Mouse (Mus musculus): ENCODE results near the gene 4921536K21Rik.

Gene 4921536K21Rik

DNA sequence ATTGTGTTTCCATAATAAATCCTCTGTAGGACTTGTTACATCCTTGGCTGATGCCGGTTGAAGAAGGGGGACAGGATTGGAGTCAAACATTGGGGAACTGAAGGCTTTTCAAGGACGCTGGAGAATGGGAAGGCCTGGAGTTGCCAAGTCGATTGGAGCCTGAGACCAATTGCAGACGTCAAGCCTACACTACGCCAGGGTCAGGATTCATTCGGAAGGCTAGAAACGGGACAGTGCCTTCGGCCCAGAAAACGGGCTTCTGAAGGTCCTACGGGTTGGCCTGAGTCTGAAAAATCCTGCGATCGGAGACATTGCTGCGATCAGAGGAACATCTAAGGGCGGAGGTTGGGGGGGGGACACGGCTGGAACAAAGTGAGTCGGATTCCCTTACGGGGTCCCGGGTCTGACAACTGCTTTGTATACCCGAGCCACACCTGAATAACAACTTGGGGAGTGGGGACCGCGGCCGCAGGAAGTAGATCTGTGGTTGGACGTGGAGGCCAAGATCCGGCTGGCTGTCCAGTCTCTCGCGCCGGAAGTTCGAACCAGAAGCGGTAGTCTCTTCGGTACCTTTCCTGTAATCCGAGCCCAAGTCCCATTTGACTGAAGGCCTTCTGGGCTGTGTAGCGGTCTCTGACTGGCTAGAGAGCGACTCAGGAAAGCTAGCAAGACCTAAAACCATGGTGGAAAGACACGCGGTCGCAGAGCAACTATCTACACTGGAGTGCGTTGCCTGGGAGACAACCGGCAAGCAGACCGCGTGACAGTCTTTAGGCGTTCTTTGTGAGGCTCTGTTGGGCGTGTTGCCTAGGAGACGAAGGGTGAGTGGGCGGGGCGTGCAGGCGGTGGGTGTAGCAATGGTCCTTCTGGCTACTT is at the start of gene 4921536K21Rik, which contains the start of gene Dusp18:
Gene 4921536K21Rik (minus strand): TSS at position 693 of the 876 bp plus-strand sequence.
Gene Dusp18 (plus strand): TSS at position 835 of the 876 bp plus-strand sequence.
- DNase-seq (ENCODE audit: low spot score in 2 of 2), result peak; percentile 95

DNA sequence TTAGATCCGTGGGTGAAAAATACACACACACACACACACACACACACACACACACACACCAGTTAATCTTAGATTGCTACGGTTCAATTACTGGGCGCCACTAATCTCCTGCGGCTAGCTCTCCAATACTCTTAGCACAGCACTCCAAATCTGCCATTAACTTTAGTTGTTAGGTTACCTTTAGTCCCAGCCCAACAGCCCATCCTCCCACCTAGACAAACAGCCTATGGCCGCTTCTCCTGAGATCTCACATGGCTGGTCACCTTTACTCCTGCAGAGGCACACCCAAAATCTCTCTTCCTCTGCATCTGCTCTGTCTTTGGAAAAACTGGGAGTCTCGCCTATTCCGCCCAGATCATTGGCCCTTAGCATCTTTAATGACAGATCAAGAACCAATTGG is 46.5 kb upstream of the 4921536K21Rik start:
- DNase-seq (ENCODE audit: low spot score in 2 of 2), result no peak

DNA sequence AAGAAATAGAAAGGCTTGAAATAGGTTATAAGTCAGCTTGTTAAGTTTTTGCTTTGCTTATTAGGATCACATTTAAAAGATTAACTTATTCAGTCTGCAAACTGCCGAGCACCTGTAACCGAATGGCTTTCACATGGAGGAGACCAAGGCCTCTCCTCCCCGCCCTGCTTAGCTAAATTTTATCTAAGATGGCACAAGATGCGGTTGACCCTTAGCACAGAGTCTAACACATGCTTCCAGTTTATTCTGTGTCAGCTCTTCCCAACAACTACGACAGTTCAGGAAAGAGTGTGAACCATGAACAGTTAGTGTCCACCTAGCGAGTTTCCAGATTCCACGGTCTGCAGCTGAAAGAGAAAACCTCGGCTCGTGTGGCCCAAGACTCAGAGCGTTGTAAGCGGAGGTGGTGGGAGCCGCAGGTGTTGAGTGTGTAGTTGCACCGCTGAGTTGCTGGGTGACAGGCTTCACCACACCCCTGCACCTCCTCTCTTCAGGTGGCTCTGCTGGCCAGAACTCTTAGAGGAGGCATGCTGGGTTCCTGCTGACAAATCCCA is 42.5 kb upstream of the 4921536K21Rik start:
- no peak for DNase-seq (ENCODE audit: low spot score in 2 of 2)

DNA sequence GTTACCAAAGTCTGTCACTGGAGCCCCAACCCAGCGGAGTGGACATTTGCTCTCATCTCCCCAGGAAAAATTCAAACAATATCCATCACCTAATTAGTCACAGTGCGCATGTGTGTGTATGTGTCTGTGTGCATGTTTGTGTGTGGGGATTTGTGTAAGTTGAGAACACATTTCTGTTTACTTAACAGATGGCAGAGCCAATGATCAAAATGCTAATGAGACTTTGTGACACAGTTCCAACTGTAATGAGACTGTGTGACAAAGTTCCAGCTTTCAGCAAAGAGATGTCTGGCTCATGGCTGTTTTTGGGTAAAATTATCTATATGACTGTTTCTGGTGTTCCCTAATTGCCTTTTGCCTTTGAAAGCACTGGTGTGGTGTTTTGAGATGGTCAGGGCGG is 41.4 kb upstream of the 4921536K21Rik start:
- no peak for DNase-seq (ENCODE audit: low spot score in 2 of 2)

DNA sequence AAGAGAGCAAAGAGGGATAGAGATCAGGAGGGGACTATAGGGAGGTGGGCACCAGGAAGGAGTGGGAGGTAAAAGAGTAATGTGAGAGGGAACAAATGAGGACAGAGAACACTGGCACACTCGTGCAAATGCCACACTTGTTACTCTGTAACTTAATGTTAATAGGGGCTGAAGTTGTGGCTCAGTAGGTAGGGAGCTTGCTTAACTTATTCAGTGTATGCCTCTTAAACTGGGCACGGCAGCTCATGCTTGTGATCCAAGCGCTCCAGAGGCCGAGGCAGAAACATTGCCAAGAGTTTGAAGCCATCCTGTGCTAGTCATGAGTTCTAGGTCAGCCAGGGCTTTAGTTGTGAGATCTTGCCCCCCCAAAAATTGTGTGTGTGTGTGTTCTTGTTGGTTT is 40.2 kb upstream of the 4921536K21Rik start:
- DNase-seq (ENCODE audit: low spot score in 2 of 2), result no peak

DNA sequence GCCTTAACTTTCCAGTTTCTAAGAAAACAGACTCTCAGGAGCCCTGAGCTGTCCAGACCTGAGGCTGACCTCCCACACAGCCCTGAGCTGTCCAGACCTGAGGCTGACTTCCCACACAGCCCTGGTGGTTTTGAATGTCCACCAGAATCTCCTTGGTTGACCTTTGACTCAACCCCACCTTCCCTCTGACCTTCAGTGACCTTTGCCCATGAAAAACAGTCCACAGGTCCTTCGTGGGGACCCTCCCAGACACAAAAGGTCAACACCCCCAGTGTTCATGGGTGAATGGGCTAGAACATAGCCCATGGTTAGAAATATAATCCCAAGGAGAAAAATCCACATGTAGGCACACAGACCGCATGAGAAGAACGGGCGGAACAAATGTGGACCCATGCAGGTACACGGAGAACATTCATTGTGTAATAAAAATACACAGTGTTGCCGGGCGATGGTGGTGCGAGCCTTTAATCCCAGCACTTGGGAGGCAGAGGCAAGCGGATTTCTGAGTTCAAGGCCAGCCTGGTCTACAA is 38.9 kb upstream of the 4921536K21Rik start:
- DNase-seq (ENCODE audit: low spot score in 2 of 2), result no peak

DNA sequence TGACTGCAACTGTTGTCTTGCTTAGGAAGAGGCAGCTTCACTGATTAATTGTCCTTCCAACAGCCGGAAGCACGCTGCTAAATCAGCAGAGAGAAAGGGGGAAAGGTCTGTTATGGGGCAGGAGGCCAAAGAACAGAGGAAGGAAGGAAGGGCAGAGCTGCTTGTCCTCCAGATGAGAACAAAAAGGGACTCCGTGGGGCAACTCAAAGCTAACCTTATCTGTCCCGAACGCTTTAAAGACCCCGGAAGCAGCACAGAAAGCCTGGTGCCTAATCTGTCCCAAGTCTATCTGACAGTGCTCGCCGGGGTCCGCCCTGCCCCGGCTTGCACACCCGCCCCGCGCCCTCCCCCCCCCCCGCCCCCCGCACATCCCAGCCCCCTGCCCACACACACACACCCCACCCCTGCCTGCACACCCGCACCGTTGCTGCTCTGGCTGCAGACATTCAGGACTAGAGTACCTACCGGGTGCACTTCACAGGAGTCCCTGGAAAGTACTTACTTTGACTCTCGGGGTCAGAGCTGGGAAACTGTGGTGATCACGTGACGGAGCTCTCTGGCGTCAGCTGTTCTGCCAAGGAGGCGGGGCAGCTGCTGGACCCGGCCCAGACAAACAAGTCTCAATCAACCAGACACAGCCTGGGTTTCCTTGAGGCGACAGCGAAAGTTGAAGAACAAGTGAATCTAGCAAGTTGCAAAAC is 36.8 kb upstream of the 4921536K21Rik start, which contains the start of gene Tcn2:
Gene Tcn2 (minus strand): TSS at position 649 of the 701 bp plus-strand sequence.
- DNase-seq (ENCODE audit: low spot score in 2 of 2), result peak; percentile 75 to 77

DNA sequence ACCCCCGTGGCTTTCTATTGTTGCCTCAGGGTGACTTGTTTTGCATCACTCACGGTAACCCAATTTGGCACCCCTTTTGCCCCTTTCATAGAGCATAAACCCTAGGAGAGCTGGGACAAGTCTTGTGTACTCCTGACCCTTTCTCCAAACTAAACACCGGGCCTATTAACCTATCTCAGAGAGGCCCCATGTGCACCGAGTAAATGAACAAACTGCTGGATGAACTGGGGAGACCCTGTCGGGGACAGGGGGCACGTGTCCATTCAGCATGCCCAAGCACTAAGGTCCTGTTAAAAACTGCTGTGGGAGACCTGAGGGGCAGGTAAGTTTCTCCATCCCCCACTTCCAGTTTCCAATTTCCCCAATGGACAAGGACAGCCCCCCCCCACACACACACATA is 36.0 kb upstream of the 4921536K21Rik start:
- DNase-seq (ENCODE audit: low spot score in 2 of 2), result no peak

DNA sequence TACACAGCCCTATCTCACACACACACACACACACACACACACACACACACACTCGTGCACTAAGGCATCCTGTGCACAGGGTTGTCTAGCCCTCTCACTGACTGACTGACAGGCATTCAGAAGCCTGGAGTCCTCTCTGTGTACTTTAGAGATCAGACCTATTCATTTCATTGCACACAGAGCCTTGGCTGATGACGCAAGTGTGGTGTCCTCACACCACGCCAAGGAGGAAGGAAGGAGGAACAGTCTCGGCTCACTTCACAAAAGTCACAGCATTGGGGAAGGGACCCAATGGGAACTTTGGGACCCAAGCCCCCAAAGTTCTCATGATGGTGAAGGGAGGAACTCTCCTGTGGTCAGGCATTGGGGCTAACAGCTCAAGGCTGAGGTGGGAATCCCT is 35.1 kb upstream of the 4921536K21Rik start:
- DNase-seq (ENCODE audit: low spot score in 2 of 2), result no peak

DNA sequence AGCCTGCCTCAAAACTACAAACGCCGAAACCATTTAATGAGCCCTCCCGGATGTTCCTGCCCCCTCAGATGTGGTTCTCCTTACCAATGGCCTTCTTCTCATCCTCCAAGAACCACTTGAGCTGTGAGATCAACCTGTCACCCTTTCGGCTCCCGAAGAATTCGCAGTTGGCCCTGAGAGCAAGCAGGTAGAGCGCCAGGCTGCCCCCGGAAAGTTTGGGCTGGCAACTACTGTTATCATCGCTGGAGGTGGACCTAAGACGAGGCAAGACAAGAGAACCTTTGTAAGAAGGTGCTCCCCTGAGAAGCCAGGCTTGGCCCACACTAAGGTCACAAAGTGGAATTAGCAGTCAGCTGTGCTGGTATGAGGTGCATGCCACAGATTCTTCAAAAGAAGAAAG is 31.0 kb upstream of the 4921536K21Rik start:
- DNase-seq (ENCODE audit: low spot score in 2 of 2), result no peak

DNA sequence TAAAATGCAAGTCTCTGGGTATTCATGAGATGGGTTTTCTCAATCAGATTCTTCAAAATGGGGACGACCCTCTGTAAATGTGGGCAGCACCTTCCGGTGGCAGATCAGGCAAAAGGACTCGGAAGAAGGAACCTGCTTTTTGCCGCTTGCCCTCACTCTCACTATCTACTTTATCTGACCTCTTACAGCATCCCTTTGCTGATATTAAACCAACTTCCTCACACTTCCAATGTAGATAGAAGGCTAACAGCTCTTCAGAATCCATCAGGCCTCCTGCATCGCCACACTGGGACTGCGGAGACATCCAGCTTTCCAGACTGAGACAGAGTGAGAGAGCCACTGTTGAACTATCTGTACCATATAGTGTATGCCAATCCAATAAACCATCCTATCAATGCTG is 27.8 kb upstream of the 4921536K21Rik start:
- DNase-seq (ENCODE audit: low spot score in 2 of 2), result no peak

DNA sequence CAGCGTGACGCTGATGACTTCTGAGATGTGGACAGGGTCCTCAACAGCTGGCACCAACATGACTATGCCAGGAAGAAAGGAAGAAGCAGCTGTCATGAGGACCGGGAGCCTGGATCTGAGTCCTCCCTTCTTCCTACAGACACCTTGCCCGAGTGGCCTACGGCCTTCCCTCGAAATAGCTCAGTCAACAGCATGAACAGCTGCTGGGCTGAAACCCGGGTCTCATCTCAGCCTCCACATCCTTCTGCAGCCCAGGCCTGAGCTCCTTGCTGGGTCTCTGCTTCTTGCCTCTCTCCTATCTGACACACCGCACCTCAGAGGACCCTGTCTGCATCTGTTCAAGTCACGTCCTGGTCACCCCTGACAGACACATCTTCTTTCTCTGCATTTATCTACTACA is 27.2 kb upstream of the 4921536K21Rik start:
- no peak for DNase-seq (ENCODE audit: low spot score in 2 of 2)

DNA sequence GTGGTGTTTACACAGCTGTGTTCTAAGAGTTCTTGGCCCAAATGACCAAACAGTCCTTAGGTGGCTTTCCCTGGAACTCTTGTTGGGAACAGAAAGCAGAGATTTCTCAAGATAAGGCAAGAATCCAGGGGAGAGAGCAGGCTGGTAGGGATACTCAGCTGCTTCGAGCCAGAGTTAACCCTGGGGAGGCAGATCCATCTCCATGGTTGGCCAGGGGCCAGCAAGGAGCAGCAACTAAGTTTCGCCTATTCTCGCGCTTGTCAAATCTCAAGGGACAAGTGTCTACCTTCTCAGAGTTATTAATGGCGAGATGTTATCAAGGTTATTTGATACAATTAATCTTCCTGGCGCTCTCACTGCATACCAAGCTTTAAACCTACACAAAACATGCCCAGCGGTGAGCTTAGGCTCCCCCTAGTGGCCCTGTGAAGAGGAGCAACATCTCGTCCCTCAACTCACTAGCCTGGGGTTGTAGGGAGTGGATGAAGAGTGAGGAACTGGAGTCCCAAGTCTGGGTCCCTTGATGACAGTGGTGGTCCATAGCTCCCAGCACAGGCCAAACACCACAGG is 26.5 kb upstream of the 4921536K21Rik start:
- DNase-seq (ENCODE audit: low spot score in 2 of 2), result peak; percentile 26 to 50

DNA sequence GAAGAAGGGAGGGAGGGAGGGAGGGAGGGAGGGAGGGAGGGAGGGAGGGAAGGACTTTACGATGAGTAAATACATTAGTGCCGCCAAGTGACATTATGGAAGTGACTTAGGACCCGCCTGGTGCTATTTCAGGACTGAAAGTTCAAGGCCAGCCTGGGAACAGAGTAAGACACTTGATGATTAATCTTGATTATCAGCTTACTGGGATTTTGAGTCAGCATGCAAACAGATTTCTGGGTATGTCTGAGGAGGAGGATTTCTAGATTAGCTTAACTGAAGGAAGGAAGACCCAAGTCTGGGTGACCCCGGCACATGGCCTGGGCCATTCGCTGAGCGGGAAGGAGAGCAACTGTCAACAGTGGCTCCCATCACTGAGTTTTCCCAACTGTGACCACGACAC is 25.6 kb upstream of the 4921536K21Rik start:
- no peak for DNase-seq (ENCODE audit: low spot score in 2 of 2)

DNA sequence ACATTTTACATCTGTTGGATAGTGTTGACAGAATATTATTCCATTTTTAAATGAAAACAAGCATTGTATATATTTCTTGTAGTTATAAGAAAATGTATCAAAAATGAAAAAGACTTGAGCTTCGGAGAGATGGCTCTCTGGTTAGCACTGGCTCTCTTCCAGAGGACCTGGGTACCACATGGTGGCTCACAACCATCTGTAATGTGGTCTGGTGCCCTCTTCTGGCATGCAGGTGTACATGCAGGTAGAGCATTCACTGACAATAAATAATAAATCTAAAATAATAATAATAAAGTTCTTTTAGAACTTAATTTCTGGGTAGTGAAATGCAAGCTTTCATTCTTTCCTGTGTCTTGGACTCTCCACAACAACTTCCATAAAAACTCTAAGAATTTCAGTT is 23.8 kb upstream of the 4921536K21Rik start:
- DNase-seq (ENCODE audit: low spot score in 2 of 2), result peak in 1 of 2 experiments; percentile 25

DNA sequence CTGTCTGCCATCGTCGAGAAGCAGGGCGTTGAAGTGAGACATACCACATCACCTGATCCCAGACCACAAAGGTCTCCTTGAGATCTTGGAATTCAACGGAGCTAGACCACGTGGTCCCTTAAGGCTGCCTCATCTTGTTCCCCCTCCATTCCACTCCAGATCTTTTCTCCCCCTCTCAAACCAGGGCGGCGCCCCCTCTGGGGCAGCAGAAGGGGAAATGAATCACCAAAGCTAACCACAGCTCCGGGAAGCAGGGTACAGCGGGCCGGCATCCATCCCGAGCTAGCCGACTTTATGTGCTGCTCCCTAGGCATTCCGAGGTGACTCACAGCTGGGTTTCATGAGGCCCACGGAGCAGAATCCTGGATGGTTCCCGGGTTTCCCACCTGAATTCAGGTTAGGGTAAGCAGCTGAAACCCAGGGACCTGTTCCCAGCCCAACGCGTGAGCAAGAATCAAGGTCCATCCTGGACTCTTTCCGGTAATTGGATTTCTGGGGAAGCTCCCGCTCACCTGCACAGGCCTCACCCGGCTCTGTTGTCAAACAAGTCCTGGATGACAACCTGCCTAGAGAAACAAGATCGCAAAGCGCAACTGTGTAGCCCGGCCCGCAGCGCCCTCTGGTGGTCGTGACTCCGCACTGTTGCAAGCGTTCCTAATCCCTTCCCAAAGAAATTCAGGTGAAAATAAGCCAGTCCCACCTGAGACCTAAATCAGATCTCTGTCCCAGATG is 19.4 kb upstream of the 4921536K21Rik start, which contains the start of gene Slc35e4:
Gene Slc35e4 (minus strand): TSS at position 556 of the 732 bp plus-strand sequence.
- peak; percentile 64 to 77 for DNase-seq (ENCODE audit: low spot score in 2 of 2)

DNA sequence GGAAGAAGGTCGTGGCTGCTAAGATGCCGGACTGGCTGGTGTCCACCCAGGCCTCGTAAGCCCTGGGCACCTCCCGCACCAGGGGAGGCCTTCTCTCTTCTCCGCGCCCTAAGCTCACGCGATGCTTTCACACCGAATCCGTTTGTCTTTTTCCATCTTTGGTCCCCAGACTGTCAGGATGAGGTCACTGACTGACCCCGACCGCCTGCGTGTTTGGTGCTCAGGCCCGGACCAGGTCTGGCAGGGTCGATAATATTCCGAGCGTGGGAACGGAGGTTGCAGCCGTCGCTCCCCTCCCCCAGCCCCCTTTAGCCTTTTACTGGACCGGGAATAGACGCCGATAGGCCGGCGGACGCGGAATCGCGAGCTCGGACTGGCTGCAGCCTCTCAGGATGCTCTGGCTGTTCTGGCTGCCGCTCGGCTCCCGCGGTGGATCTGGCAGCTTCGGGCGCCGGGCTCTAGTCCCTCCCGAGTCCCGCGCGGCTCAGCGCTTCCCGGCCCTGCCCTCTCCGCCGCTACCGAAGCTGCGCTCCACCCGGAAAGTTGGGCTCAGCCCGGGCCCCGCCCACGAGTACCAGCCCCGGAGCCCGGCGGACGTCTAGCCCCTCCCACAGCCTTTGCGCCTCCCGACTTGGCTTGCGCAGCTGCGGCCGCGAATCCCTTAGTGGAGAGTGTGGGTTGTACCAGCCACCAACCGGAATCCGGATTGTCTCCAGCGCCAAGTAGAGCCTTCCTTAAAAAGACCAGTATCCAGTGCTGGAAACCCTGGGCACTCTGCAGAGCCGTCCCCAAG is 18.6 kb upstream of the 4921536K21Rik start:
- peak; percentile 55 to 66 for DNase-seq (ENCODE audit: low spot score in 2 of 2)

DNA sequence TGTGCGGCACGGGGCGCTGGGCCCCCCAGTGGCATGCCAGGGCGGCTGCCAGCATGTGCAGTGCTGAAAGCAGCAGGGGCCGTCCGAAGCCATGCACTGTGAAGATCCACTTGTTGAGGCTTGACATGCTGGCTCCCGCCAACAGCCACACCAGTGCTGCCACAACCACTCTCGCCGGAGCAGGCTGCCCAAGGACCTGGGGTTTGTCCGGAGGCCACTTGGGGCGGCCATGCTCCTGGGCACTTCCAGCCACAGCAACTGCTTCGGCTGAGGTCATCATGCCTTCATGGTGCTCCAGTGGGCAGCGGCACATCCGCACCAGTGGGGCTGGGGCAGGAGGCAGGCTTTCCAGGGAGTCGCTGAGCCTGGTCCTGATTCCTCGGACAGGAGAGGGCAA is 18.0 kb upstream of the 4921536K21Rik start:
- peak in 1 of 2 experiments; percentile 26 for DNase-seq (ENCODE audit: low spot score in 2 of 2)

DNA sequence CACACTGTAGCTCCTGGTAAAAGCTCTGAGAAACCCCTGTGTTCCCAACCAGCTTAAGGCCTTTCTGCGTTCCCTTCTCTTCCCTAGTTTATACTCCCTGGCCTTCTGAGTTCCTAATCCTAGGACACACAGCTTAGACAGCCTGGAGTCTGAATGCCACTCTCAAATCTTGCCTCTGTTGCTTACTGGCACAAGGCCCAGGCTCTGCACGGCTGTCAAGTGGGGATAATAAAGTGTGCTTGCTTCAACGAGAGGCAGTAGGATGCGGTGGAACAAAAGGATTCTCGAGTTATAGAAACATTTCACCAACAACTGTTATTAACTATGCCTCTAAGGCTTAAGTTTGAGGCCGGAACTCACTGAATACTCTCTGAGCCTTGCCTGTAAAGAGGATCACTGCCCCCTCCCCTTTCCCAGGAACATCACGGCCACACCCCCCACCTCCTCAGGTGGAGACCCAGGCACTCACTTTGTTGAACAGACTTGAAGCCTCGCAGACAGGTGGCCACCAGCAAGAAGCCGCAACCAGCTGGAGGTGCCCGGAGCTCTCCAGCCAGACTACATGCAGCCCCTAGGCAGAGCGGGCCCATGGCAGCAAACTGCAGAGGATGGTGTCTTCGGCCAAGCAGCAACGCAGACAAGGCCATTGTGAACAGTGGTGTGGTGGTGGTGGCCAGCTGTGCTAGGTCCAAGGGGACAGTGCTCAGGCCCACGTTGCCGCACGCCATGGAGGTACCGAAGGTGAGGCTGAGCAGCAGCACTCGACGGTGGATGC is 17.4 kb upstream of the 4921536K21Rik start:
- DNase-seq (ENCODE audit: low spot score in 2 of 2), result no peak
